Mouse (Mus musculus) testis, adult 2 months (tissue): ENCODE measurements around the gene Triobp. TPM values are rescaled to one million over a fixed set of nuclear protein-coding genes. Genes with fewer than 3 reads are reported as not detected.
"Not testable (repeated sequence)": the region's sequence is repeated elsewhere in the genome, so short reads cannot be mapped to it uniquely, and the experiment has no call there.

Experiments
- H3K27ac ChIP-seq: fragments of 200-500 bp; 2 replicates; pipeline ENCODE4 v1.5.1; 2012; ENCODE audit warnings: low read depth, low read length; ENCODE audit not compliant: control insufficient read depth, insufficient read depth
- H3K27me3 ChIP-seq: fragments of 200-500 bp; 2 replicates; pipeline ENCODE4 v1.6.1; 2012; ENCODE audit warnings: mild to moderate bottlenecking, low read length, moderate library complexity; ENCODE audit not compliant: control insufficient read depth, insufficient read depth
- H3K36me3 ChIP-seq: fragments of 200-500 bp; 2 replicates; pipeline ENCODE4 v1.6.1; 2012; ENCODE audit warnings: mild to moderate bottlenecking, low read length; ENCODE audit not compliant: control insufficient read depth, insufficient read depth
- H3K4me1 ChIP-seq: fragments of 200-500 bp; 2 replicates; pipeline ENCODE4 v1.6.1; 2012; ENCODE audit warnings: low read length; ENCODE audit not compliant: control insufficient read depth, insufficient read depth
- H3K4me3 ChIP-seq: fragments of 200-500 bp; 2 replicates; pipeline ENCODE4 v1.5.1; 2012; ENCODE audit warnings: low read depth, mild to moderate bottlenecking, low read length, moderate library complexity, mixed read lengths; ENCODE audit not compliant: control insufficient read depth
- CTCF ChIP-seq: fragments of 200-500 bp; IDR thresholded peaks from 2 replicates; pipeline ENCODE4 v1.5.1; 2012; ENCODE audit warnings: low read depth, mild to moderate bottlenecking, inconsistent platforms, low read length, moderate library complexity; ENCODE audit not compliant: control insufficient read depth, insufficient read depth, insufficient replicate concordance
- POLR2A ChIP-seq: fragments of 200-500 bp; IDR thresholded peaks from 2 replicates; pipeline ENCODE4 v1.6.1; 2012; ENCODE audit warnings: low read depth, mild to moderate bottlenecking, inconsistent platforms, low read length, moderate library complexity; ENCODE audit not compliant: control insufficient read depth
- polyA plus RNA-seq: library from polyadenylated mRNA; depleted of rRNA; stranded (reverse); fragments of >200 nt; gene quantifications from 2 replicates; pipeline ENCODE4 v1.2.3, GENCODE M21; 2012

Gene Triobp
- polyA plus RNA-seq, 1 experiment: 22.6 TPM

DNA sequence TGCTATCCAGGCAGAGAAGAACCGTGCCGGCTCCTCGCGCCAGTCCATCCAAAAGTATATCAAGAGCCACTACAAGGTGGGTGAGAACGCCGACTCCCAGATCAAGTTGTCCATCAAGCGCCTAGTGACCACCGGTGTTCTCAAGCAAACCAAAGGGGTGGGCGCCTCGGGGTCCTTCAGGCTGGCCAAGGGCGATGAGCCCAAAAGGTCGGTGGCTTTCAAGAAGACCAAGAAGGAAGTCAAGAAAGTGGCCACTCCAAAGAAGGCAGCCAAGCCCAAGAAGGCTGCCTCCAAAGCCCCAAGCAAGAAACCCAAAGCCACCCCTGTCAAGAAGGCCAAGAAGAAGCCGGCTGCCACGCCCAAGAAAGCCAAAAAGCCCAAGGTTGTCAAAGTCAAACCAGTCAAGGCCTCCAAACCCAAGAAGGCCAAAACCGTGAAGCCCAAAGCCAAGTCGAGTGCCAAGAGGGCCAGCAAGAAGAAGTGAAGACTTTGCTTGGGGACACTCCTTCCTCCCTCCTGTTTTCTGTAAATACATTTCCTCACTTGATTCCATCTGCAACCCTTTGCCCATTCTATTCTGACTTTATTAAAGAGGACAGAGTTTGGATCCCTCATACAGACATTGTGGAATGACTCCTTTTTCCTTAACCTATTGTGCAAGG, 81.4 kb downstream of the Triobp start:
- no peaks in the 10 kb centered on the region for H3K27me3 ChIP-seq
- TF ChIP-seq CTCF (no peak), POLR2A (no peak)
- peak overlapping the region; percentile 84 for H3K27ac ChIP-seq
- no peaks in the 10 kb centered on the region for H3K36me3 ChIP-seq
- H3K4me3 ChIP-seq: peak overlapping the region; percentile 84
- H3K4me1 ChIP-seq: peaks cover 37% of the 10 kb centered on the region

DNA sequence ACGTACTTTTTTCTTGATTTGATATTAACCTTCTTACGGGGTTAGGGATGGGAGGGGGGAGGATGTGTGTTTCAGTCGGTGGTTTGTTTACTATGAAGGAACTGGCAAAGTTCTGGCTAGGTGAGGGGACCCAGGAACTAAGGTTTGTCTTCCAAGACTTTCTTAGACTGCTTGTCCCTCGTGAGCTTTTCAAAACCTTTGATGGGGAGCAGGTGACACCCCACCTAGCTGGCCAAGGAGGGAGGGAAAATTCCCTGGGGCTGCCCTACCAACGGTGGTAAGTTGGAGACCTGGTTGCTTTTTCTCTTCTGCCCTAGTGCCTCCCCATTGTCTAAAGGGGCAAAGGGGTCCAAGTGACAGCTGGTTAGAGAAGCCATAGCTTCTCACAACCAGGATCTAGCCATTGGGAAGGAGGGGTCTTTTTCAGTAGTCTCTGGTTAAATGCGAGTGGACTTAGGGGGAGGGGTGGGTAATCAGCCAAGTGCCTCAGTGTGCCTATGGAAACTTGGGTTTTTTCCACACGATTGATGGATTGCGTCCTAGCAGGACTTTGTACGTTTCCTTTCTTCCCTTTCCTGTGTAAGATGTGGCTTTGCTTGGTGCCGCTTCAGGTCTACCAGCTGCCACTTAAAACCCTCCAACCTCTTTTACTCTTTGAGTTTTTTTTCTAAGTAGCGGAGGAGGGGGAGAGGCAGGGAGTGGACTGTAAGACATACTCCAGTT, 82.2 kb downstream of the Triobp start:
- TF ChIP-seq POLR2A (no peak), CTCF (no peak)
- no peak overlapping the region for H3K27ac ChIP-seq
- no peak overlapping the region for H3K4me3 ChIP-seq
- peaks cover 37% of the 10 kb centered on the region for H3K4me1 ChIP-seq
- no peaks in the 10 kb centered on the region for H3K36me3 ChIP-seq
- H3K27me3 ChIP-seq: no peaks in the 10 kb centered on the region

DNA sequence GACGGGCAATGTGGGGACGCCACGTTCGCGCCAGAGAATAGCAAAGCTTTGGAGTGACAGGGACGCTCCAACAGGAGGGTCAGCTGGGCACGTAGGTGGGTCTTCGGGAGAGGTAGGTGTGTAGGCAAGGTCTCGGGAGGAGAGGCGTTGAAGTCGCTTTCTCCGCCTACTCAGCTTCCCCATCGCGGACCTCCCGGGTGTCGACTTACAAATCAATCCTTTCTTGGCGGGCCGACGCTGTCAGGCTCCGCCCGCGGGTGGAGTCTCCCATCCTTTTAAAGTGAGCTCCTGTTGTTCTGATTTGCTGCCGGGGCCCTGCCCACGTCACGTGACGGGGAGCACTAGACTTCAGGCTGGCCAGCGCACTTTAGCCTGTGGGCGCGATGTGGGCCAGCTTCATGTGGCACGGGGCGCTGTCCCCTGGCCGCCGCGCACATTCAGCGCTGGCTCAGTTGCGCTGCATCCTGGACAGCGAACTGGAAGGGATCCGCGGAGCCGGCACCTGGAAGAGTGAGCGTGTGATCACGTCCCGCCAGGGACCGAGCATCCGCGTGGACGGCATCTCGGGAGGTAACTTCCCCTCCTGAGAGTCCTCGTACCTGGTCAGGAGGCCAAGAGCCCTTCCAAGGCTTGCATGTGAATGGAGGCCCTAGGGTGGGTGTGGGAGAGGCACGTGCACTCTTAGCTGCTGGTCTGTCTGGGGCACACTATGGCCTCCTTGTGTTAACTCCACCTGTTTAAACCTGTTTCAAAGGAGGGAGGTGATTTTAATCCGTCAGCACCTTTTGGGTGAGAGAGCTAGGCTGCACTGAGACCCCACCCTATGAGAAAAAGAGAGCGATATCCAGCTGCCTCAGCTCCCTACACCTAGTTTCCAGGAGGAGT, 83.3 kb downstream of the Triobp start:
- H3K36me3 ChIP-seq: no peaks in the 10 kb centered on the region
- H3K27me3 ChIP-seq: no peaks in the 10 kb centered on the region
- peak overlapping the region; percentile 73 for H3K4me3 ChIP-seq
- H3K4me1 ChIP-seq: peaks cover 32% of the 10 kb centered on the region
- H3K27ac ChIP-seq: no peak overlapping the region
- no peak for TF ChIP-seq CTCF
- TF ChIP-seq POLR2A: peak; percentile 31; the same call in 1 of the 2 replicates

DNA sequence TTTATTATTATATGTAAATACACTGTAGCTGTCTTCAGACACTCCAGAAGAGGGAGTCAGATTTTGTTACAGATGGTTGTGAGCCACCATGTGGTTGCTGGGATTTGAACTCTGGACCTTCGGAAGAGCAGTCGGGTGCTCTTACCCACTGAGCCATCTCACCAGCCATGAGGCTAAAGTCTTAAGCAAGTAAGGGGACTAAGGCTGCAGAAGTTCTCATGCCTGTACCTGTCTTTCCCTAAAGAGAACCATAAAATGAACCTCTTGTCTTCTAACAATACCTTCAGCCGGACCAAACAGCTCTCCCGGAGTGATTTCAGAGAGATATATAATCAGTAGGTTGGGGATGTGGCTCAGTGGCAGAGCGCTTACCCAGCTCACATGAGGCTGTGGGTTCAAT, 84.4 kb downstream of the Triobp start:
- H3K27me3 ChIP-seq: not testable (repeated sequence)

DNA sequence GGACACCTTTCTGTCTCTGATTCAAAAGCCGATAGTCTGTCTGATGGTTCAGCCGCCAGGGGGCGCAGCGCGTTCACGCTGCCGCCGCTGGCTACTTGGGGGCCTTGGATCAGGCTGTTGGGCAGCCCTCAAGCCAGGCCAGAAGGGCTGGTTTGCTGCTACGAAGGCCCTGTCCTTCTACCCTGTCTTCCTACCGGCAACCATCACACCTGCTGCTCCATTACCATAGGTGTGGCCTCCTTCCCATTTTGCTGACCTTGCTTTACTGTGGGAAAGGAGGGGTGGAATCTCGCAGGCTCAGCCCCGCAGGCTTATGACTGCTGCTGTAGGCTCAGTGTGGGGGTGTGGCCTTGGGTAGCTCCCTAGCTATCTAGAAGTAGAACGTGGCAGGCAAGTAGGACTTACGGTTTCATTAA, 90.4 kb downstream of the Triobp start:
- Histone ChIP-seq H3K36me3 (no peaks in the 10 kb centered on the region), H3K4me1 (peaks cover 5% of the 10 kb centered on the region), H3K27ac (no peak overlapping the region), H3K4me3 (no peak overlapping the region), H3K27me3 (no peaks in the 10 kb centered on the region)
- TF ChIP-seq CTCF: peak; percentile 64
- no peak for TF ChIP-seq POLR2A

More for the DNA sequence above, 84.4 kb downstream of the Triobp start:
- H3K27ac ChIP-seq, H3K36me3 ChIP-seq, H3K4me3 ChIP-seq: not testable (repeated sequence)
- H3K4me1 ChIP-seq: peaks cover 23% of the 10 kb centered on the region

DNA sequence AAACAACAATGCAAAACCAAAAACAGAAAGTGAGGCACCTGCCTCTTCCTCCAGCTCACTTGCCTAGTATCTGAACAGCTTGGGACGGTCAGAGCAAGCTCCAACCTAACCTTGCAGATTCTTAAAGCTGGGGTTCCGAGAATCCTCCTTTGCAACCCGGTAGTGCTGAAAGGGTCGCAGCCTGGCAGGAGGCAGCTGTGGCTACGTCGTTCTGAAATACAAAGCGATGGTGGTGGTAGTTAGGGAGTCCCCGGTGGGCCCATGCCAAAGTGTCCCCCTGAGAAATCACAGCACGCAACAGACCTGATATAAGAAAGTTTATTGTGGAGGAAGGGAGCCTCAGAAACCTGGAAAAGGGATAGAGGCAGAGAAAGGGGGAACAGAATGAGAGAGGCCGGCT, 90.8 kb downstream of the Triobp start:
- peaks cover 5% of the 10 kb centered on the region for H3K4me1 ChIP-seq
- H3K4me3 ChIP-seq: no peak overlapping the region
- H3K27me3 ChIP-seq: no peaks in the 10 kb centered on the region
- no peak overlapping the region for H3K27ac ChIP-seq
- TF ChIP-seq POLR2A: no peak
- TF ChIP-seq CTCF: no peak
- H3K36me3 ChIP-seq: no peaks in the 10 kb centered on the region

DNA sequence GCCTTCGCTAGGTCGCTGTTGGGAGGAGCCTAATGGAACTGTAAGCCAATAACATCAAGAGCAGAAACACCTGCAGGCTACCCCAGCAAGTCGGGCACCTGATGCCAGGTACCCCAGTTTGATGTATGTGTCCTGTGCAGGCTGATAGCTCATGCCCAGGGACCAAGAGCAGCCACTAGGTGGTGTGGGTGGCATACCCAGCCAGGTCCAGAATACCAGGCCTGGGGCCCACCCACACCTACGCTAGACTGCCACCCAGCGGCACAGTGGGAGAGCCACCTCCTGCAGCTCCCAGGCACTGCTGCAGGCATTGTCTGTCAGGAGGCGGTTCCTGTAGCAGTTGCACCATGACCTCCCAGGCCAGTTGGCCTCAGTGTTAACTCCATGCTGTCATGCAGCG, 91.3 kb downstream of the Triobp start:
- no peak for TF ChIP-seq POLR2A
- TF ChIP-seq CTCF: peak; percentile 62; the same call in 1 of the 2 replicates
- peaks cover 5% of the 10 kb centered on the region for H3K4me1 ChIP-seq
- H3K27ac ChIP-seq: no peak overlapping the region
- no peaks in the 10 kb centered on the region for H3K27me3 ChIP-seq
- H3K4me3 ChIP-seq: no peak overlapping the region
- no peaks in the 10 kb centered on the region for H3K36me3 ChIP-seq
